Mouse (Mus musculus): ENCODE results near the gene Keg1. TPM values are rescaled to one million over a fixed set of nuclear protein-coding genes. Genes with fewer than 3 reads are reported as not detected.

The Keg1 gene
- polyA plus RNA-seq (2012): not detected in 2 replicates

GRCm38 (mm10) chr19:12695590-12695989, at the start of gene Keg1:
Gene Keg1, plus strand, starts transcription at chr19:12695786.
- TF ChIP-seq GATA1 (IDR thresholded peaks at IDR 0.05; ENCODE audit: low read length): no peak

GRCm38 (mm10) chr19:12649511-12649910, 46.1 kb upstream of the Keg1 start:
- TF ChIP-seq GATA1 (IDR thresholded peaks at IDR 0.05; ENCODE audit: low read length): no peak

DNA sequence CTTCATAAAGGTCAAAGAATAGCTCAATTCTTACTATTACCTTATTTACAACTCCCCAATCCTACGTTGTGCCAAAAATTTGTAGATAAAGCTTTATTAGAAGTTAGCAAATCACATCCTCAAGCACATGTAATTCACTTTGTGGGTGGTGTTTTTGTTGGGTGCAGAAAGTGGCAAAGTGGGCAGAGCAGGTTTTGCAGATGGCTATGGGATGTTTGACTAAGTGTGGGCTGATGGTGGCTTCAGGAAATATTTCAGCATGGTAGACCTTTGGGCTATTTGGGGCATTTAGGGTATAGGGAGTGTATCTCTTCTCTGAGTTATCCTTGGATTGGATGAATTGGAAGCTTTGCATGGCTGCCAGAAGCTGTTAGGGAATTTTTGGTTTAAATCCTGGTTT, 29.4 kb upstream of the Keg1 start:
- no peak for TF ChIP-seq GATA1 (IDR thresholded peaks at IDR 0.05; ENCODE audit: low read length)

GRCm38 (mm10) chr19:12670139-12670538, 25.4 kb upstream of the Keg1 start, which contains the start of gene Olfr1442:
Gene Olfr1442, plus strand, starts transcription at chr19:12670439.
- TF ChIP-seq GATA1 (IDR thresholded peaks at IDR 0.05; ENCODE audit: low read length): no peak

DNA sequence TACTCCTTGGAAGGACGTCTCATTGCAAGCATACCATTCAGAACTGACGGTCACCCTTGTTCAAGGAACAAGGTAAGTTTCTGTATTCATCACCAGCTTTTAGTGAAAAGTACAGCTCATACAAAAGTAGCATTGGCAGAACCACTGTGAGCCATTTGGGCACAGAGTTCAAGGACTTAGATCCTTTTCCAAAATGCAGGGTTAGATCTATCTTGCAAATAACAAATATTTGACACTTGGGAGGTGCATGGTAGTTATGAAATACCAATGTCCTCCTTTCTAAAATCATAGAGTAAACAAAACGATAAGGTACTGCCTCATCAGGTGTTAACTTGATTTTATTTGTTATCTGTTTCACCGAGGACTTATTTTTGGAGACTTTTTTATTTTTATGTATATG, 24.5 kb upstream of the Keg1 start:
- TF ChIP-seq GATA1 (IDR thresholded peaks at IDR 0.05; ENCODE audit: low read length): no peak

- TF ChIP-seq GATA1 (IDR thresholded peaks at IDR 0.05; ENCODE audit: low read length): no peak
Observed at GRCm38 (mm10) chr19:12677812-12678211, 17.8 kb upstream of the Keg1 start, which contains the start of gene Olfr1443. Gene Olfr1443, plus strand, starts transcription at chr19:12678112.

DNA sequence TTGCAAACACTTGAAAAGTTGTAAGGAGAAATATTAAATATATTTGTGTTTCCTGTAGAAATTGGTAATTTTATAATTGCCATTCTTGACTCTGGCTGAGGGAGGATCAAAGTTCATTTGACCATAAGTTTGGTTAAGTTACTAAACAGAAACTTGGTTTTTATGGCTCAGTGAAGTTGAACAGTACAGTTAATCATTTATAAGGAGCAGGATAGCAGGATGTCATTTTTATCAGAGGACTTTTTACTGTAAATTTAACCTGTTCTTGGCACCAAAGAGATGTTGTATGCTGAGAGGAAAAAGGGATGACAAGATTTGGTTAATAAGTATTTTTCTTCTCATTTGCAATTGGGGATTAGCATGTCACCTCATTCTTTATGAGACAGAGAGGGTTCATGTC, 10.9 kb upstream of the Keg1 start:
- no peak for TF ChIP-seq GATA1 (IDR thresholded peaks at IDR 0.05; ENCODE audit: low read length)

DNA sequence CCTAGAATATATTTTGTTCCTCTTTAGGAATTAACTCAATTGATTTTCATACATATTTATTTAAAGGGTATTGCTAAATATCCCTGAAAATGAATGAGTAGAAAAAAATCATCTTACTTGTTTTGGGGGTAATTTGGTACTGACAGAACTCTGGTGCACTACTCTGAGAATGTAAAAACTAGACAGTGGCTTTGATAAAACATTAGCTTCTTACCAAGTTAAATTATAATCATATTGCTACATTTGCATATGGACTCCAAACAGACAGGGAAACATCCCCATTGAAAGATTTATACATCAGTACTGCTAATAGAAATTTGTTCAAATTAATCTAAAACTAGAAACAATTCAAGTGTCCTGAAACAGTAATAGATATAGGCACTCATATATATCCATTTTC, 10.4 kb upstream of the Keg1 start:
- no peak for TF ChIP-seq GATA1 (IDR thresholded peaks at IDR 0.05; ENCODE audit: low read length)

DNA sequence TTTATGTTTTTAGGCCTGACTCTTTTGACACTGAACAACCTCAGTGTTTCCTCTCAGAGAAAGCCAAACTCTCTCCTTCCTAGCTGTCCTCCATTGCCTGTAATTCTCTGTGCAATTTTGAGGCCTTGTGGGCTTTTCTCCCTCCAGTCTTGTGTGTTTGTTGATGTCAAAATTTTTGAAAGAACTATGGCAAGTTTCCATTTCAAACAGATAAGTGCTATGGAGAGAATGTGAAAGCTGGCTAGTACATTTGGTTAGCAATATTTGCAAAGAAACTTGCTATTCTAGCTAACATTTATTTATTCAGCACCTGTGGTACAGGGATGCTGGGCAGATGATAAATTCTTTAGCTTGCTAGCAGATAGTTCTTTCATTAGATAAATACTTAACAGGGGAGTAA, 635 bp downstream of the Keg1 start:
- no peak for TF ChIP-seq GATA1 (IDR thresholded peaks at IDR 0.05; ENCODE audit: low read length)

DNA sequence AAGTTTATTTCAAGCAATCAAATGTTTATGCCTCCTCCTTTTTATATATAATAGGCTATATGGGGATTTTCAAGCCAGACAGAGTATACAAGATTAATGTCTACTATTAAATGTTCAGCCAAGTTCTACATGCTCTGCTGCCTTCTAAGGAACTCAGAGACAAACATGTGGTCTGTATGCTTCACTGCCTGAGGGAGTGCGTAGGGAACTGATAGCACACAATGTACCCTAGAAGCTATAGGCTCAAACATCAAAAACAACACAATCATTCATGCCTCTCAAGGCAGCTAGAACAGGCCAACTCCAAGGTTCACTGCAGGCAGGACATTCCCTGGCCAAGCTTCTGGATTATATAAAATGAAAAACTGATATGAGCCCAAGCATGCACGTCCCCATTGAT, 12.9 kb downstream of the Keg1 start:
- TF ChIP-seq GATA1 (IDR thresholded peaks at IDR 0.05; ENCODE audit: low read length): no peak

- TF ChIP-seq GATA1 (IDR thresholded peaks at IDR 0.05; ENCODE audit: low read length): no peak
Observed at GRCm38 (mm10) chr19:12708986-12709385, 13.4 kb downstream of the Keg1 start.

DNA sequence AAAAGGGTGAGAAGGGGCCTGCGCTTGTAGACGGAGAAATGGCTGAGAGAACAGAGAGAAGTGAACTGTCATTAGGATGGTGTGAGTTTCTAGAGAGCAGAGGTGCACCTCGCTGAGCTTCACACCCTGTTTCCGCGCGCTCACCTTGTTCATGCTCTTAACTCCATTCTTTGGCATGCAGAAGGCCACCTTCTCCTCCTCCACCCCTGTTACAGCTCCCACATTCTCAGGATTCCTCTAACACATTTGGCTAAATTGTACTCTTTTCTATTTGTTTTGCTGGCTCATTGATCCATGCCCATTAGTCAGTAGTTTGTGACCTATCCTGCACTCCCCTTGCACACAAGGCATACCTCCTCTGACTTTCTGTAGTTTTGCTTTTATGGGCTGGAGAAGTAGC, 23.6 kb downstream of the Keg1 start:
- no peak for TF ChIP-seq GATA1 (IDR thresholded peaks at IDR 0.05; ENCODE audit: low read length)

DNA sequence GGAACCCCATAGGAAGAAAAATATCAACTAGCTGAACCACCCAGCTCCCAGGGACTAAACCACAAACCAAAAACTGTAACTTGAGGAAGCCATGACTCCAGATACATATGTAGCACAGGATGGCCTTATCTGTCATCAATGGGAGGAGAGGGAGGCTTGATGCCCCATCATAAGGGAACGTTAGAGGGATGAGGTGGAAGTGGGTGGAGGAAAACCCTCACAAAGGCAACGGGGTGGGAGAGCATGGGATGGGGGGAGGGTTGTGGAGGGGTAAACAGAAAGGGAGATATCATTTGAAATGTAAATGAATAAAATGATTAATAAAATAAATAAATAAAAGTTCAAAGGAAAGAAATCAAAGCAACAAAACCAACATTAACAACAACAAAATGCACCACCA, 24.9 kb downstream of the Keg1 start:
- no peak for TF ChIP-seq GATA1 (IDR thresholded peaks at IDR 0.05; ENCODE audit: low read length)

- no peak for TF ChIP-seq GATA1 (IDR thresholded peaks at IDR 0.05; ENCODE audit: low read length)
Observed at GRCm38 (mm10) chr19:12722308-12722707, 26.7 kb downstream of the Keg1 start.

DNA sequence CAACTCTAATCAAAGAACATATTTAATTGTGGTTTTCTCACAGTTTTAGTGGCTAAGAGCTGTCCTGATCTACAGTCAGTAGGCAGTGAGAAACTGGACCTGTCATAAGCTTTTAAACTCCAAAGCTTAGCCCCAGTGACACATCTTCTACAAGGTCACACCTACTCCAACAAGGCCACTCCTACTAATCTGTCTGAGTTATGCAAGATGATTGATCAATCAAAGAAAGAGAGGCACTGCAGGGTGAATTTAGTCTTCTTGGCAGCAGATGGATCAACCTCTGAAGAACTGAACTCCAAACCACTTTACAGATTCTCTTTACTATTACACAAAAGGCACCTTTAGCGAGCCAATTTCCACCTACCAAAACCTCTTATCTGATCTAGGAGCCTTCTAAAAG, 30.3 kb downstream of the Keg1 start:
- TF ChIP-seq GATA1 (IDR thresholded peaks at IDR 0.05; ENCODE audit: low read length): no peak

DNA sequence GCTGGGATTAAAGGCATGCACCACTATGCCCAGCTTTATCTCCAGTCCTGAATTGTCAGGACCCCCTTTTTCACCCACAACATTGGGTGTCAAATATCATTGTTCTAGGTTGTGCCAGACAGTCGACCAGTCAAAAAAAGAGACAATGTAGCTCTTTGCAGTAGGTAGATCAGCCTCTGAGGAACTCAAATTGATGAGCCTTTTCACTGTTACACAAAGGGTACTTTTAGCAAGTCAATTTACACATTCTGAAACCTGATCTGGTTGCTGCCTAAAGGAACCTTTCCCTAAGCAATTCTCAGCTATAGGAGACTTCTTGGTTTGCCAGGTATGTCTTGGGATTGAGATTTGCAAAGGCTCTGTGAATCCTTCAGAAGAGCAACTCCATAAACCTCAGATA, 35.5 kb downstream of the Keg1 start:
- TF ChIP-seq GATA1 (IDR thresholded peaks at IDR 0.05; ENCODE audit: low read length): no peak

GRCm38 (mm10) chr19:12731950-12732349, 36.4 kb downstream of the Keg1 start:
- TF ChIP-seq GATA1 (IDR thresholded peaks at IDR 0.05; ENCODE audit: low read length): no peak

DNA sequence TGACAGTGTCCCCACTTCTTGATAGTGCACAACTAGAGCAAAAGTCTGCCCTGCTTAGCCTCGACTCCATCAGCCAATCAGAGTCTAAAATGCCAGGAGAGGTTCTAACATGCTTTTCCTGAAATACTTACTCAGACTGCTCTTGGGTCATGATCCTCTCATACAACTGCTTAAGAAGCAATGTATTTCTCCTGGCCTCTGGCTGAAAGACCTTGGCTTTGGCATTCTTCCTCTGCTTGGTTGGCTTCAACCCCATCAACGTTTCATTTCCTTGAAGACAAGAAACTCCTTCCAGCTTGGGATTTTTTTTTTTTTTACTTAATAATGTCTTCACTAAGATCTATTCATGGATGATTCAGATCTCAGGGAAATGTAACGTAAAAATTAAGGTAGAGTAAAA, 60.7 kb downstream of the Keg1 start:
- no peak for TF ChIP-seq GATA1 (IDR thresholded peaks at IDR 0.05; ENCODE audit: low read length)
